Mouse (Mus musculus) ES-E14 (cell line): Measurements from ENCODE around the gene Ascc3. TPM values are rescaled to one million over a fixed set of nuclear protein-coding genes. Genes with fewer than 3 reads are reported as not detected.

ENCODE experiments used
- DNase-seq: peaks from one replicate; pipeline ENCODE4 v3.0.0-alpha.2; 2013; ENCODE audit warnings: low read depth, low spot score
- H3K27ac ChIP-seq: 2 replicates; pipeline ENCODE4 v1.5.1; 2012; ENCODE audit warnings: low read depth, mild to moderate bottlenecking, low read length, moderate library complexity, mixed read lengths; ENCODE audit not compliant: poor library complexity, insufficient read depth, severe bottlenecking
- H3K36me3 ChIP-seq: 2 replicates; pipeline ENCODE4 v1.6.1; 2012; ENCODE audit warnings: mild to moderate bottlenecking, low read length, moderate library complexity, mixed read lengths; ENCODE audit not compliant: control insufficient read depth, poor library complexity, insufficient read depth, severe bottlenecking
- H3K4me1 ChIP-seq, 2 experiments: fragments of 150-350 bp in 1 of 2; sonication (generic) in 1 of 2; 2 replicates each; pipeline ENCODE4 v1.6.1; 2012; ENCODE audit warnings: low read length in 2 of 2, mild to moderate bottlenecking in 1 of 2, mixed read lengths in 1 of 2; ENCODE audit not compliant: control insufficient read depth in 2 of 2, insufficient read depth in 2 of 2, poor library complexity in 1 of 2
- H3K4me3 ChIP-seq, 2 experiments: fragments of 150-350 bp in 1 of 2; sonication (generic) in 1 of 2; 2 replicates each; pipeline ENCODE4 v1.5.1; 2012; ENCODE audit warnings: low read length in 2 of 2, low read depth in 1 of 2, mild to moderate bottlenecking in 1 of 2, mixed read lengths in 1 of 2; ENCODE audit not compliant: insufficient read depth in 1 of 2, poor library complexity in 1 of 2, severe bottlenecking in 1 of 2
- H3K9ac ChIP-seq: 2 replicates; pipeline ENCODE4 v1.6.1; 2012; ENCODE audit warnings: low read depth, mild to moderate bottlenecking, low read length, mixed read lengths; ENCODE audit not compliant: poor library complexity, insufficient read depth, severe bottlenecking
- H3K9me3 ChIP-seq: fragments of 150-350 bp; sonication (generic); 2 replicates; pipeline ENCODE4 v1.6.1; 2012; ENCODE audit warnings: low read depth, mild to moderate bottlenecking, low read length; ENCODE audit not compliant: control insufficient read depth, insufficient read depth
- CHD2 ChIP-seq: IDR thresholded peaks from 2 replicates; pipeline ENCODE4 v1.6.1; 2014; ENCODE audit warnings: mild to moderate bottlenecking, low read depth, low read length, inconsistent platforms
- HCFC1 ChIP-seq: IDR thresholded peaks from 2 replicates; pipeline ENCODE4 v1.6.1; 2012; ENCODE audit warnings: low read length, inconsistent platforms, borderline replicate concordance; ENCODE audit not compliant: insufficient read depth
- MAFK ChIP-seq: IDR thresholded peaks from 2 replicates; pipeline ENCODE4 v1.6.1; 2014; ENCODE audit warnings: mild to moderate bottlenecking, low read depth, low read length, inconsistent platforms; ENCODE audit not compliant: insufficient read depth
- ZC3H11A ChIP-seq: IDR thresholded peaks from 2 replicates; pipeline ENCODE4 v1.6.1; 2012; ENCODE audit warnings: low read depth, mild to moderate bottlenecking, inconsistent platforms, low read length, borderline replicate concordance
- ZNF384 ChIP-seq: IDR thresholded peaks from 2 replicates; pipeline ENCODE4 v1.6.1; 2012; ENCODE audit warnings: low read depth, low read length, inconsistent platforms
- in situ Hi-C, 2 experiments: fragments of 600-800 bp; cut with MboI; formaldehyde crosslinking; loops; one replicate each; pipeline ENCODE4 v1.15.1; 2025; ENCODE audit warnings: low sequenced_read_pairs in 2 of 2, inconsistent platforms in 1 of 2; ENCODE audit not compliant: unreplicated experiment in 2 of 2
- total RNA-seq: library from RNA; depleted of rRNA; stranded (reverse); fragments of 300-350 nt; gene quantifications from 2 replicates; pipeline ENCODE4 v1.2.3, GENCODE M21; 2012

Gene Ascc3
- total RNA-seq, 1 experiment, result 32.9 TPM

GRCm38 (mm10) chr10:50763457-50764310 lies 171.2 kb downstream of the Ascc3 start:
- H3K9me3 ChIP-seq, result no peaks in the 10 kb centered on the region
- no peaks in the 10 kb centered on the region for H3K4me1 ChIP-seq
- H3K9ac ChIP-seq, result no peak overlapping the region
- in situ Hi-C loops, result no loop called here
- no peaks in the 10 kb centered on the region for H3K36me3 ChIP-seq
- no peak overlapping the region for H3K4me3 ChIP-seq
- no peak for DNase-seq
- no peak for TF ChIP-seq CHD2
- no peak for TF ChIP-seq HCFC1
- no peak for TF ChIP-seq MAFK
- TF ChIP-seq ZNF384, result no peak
- no peak for TF ChIP-seq ZC3H11A
- no peak overlapping the region for H3K27ac ChIP-seq

- no peak overlapping the region for H3K4me3 ChIP-seq
- in situ Hi-C loops, result no loop called here
- TF ChIP-seq ZC3H11A, result no peak
- no peak for TF ChIP-seq CHD2
- TF ChIP-seq MAFK, result no peak
- no peak for TF ChIP-seq HCFC1
- no peak for TF ChIP-seq ZNF384
Measured at GRCm38 (mm10) chr10:50772811-50773210, 180.3 kb downstream of the Ascc3 start.

DNA sequence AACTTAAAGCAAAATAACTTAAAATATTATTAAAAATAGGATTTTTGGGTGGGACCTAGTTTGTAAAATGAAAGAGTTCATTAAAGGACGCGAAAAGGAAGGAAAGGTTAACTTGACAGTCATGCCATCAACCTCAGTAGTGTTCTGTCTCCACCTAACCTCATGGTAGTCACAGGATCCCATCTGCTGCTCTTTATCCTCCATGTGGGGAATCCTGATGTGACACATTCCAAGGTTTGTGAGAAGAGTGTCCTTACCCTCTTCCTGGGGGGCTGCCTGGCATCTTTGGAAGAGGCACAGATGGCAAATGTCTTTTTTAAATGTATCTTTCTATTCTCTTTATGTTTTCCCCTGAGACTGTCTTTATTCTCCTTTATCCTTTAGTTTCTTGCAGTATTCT lies 181.4 kb downstream of the Ascc3 start:
- no peaks in the 10 kb centered on the region for H3K36me3 ChIP-seq
- H3K9ac ChIP-seq, result no peak overlapping the region
- no peak for DNase-seq
- H3K9me3 ChIP-seq, result no peaks in the 10 kb centered on the region
- TF ChIP-seq ZC3H11A, result no peak
- no peak for TF ChIP-seq HCFC1
- no peak for TF ChIP-seq MAFK
- TF ChIP-seq ZNF384, result no peak
- no peak for TF ChIP-seq CHD2
- H3K27ac ChIP-seq, result no peak overlapping the region
- H3K4me3 ChIP-seq, result no peak overlapping the region
- H3K4me1 ChIP-seq, result no peaks in the 10 kb centered on the region
- in situ Hi-C loops, result no loop called here

More at GRCm38 (mm10) chr10:50772811-50773210, 180.3 kb downstream of the Ascc3 start:
- DNase-seq, result no peak
- Histone ChIP-seq H3K9me3 (no peaks in the 10 kb centered on the region), H3K36me3 (no peaks in the 10 kb centered on the region), H3K27ac (no peak overlapping the region), H3K4me1 (no peaks in the 10 kb centered on the region), H3K9ac (no peak overlapping the region)

DNA sequence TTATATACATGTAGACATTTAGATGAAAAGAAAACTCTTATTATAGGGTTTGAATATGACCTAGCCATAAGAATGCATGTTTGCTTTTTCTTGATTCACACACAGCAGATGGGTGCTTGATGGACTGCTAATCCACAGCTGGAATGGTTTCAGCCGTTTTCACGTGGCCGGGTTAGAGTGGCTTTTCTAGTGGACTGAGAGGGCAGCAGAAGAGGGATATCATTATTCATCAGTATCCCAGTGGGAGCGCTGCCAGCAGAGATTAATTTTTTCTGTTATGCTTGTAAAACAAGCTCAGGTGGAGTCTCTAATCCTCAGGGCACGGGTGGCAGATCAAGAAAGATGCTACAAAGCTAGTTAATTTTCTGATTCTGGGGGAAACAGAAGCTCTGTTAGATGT lies 200.4 kb downstream of the Ascc3 start:
- DNase-seq, result no peak
- Histone ChIP-seq H3K9me3 (no peaks in the 10 kb centered on the region), H3K36me3 (no peaks in the 10 kb centered on the region), H3K4me3 (no peak overlapping the region), H3K4me1 (no peaks in the 10 kb centered on the region), H3K27ac (no peak overlapping the region), H3K9ac (no peak overlapping the region)
- TF ChIP-seq ZC3H11A (no peak), ZNF384 (no peak), CHD2 (no peak), MAFK (no peak), HCFC1 (no peak)
- in situ Hi-C loops, result no loop called here

- H3K9ac ChIP-seq, result no peak overlapping the region
- DNase-seq, result no peak
Measured at GRCm38 (mm10) chr10:50801594-50801993, 209.1 kb downstream of the Ascc3 start.

More at GRCm38 (mm10) chr10:50801594-50801993, 209.1 kb downstream of the Ascc3 start:
- H3K4me3 ChIP-seq, result no peak overlapping the region
- TF ChIP-seq ZNF384, result no peak
- TF ChIP-seq CHD2, result no peak
- no peak for TF ChIP-seq ZC3H11A
- TF ChIP-seq HCFC1, result no peak
- TF ChIP-seq MAFK, result no peak
- no peaks in the 10 kb centered on the region for H3K36me3 ChIP-seq
- H3K4me1 ChIP-seq, result no peaks in the 10 kb centered on the region
- no peak overlapping the region for H3K27ac ChIP-seq
- no peaks in the 10 kb centered on the region for H3K9me3 ChIP-seq
- in situ Hi-C loops, result no loop called here
